Mouse (Mus musculus): Measurements from ENCODE around the gene 9430097D07Rik.

DNA sequence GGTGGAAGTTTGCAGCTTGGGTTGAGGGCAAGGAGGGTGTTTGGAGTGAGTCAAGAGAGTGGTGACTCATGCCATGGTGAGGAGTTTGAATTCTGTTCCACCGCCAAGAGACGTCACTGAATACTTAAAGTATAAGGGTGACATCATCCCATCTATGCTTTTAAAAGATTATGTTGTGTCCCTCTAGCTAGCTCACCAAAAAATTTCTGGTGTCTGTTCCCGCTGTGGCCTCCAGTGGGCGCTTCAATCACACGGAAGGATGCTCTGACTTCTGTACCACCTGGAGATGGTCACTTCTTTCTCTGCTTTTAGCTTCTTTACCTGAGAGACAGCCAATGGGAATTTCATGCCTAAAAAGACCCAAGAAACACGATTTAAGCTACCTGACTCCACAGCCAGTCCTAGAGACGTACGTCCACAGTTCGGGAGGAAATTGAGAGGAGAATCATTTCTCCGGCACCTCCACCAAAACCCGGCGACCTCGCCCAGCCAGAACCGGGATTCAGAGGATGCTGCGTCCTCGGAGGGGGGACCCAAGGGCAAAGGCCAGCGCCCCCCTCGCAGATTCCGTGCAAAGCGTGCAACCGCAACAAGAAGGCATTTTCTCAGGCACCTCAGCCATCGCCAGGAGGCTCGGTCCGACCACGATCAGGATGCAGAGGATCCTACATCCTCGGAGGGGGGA lies 441 bp downstream of the 9430097D07Rik start:
- TF ChIP-seq CTCF (IDR thresholded peaks at IDR 0.05; ENCODE audit: low read depth, low read length) (peak; percentile 80), POLR2A (IDR thresholded peaks at IDR 0.05; ENCODE audit: insufficient read depth, low read length) (no peak), EP300 (IDR thresholded peaks at IDR 0.05; ENCODE audit: insufficient read depth, low read depth, low read length) (no peak)

Data from ES-Bruce4 (cell line).